Mouse (Mus musculus) lung, postnatal 0 days (tissue): ENCODE data around the gene Pitpnc1.

Source experiments
- CTCF ChIP-seq: IDR thresholded peaks from 2 replicates; pipeline ENCODE4 v1.5.1; 2016; ENCODE audit warnings: antibody characterized with exemption, mild to moderate bottlenecking
- EP300 ChIP-seq: IDR thresholded peaks from 2 replicates; pipeline ENCODE4 v1.6.1; 2016; ENCODE audit warnings: antibody characterized with exemption, mild to moderate bottlenecking, control low read depth

DNA sequence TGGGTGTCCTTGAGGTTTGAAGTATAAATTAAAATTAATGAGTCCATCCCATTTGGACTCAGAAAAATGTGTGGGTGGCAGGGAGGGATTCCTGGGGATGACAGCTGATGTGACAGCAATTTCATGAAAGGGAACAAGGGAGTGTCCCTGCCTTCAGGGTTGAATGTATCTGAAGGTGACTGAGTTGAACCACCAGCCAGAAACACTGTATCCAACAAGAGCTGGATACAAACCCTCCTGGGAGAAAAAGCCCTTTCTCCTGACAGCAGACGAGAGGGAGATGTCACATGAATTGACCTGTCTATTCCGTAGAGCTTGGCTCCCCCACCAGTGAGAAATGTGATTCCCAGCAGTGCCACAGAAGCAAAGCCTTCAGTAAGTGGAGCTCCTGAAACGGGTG, 115.0 kb downstream of the Pitpnc1 start:
- TF ChIP-seq CTCF (no peak), EP300 (no peak)
